Mouse (Mus musculus): ENCODE measurements around the gene Sh3gl1. TPM values are rescaled to one million over a fixed set of nuclear protein-coding genes. Genes with fewer than 3 reads are reported as not detected.

Gene Sh3gl1
- total and polyA plus RNA-seq, 3 experiments = 41.0 to 78.4 TPM; not detected in 1

- no peaks in the 10 kb centered on the region for H3K36me3 ChIP-seq (ENCODE audit: control insufficient read depth in 1 of 2, insufficient read depth in 2 of 2, low read length in 2 of 2)
- H3K79me2 ChIP-seq (ENCODE audit: control insufficient read depth, insufficient read depth, low read length, poor library complexity) = no peaks in the 10 kb centered on the region
- H3K4me1 ChIP-seq (ENCODE audit: control insufficient read depth in 1 of 2, insufficient read depth in 2 of 2, low read length in 2 of 2) = no peaks in the 10 kb centered on the region
- H3K4me3 ChIP-seq (ENCODE audit: control insufficient read depth in 1 of 2, insufficient read depth in 1 of 2, low read depth in 2 of 2, low read length in 2 of 2) = no peak overlapping the region
- no peaks in the 10 kb centered on the region for H3K9me3 ChIP-seq (replicated peaks; ENCODE audit: insufficient read depth, low read length)
- H3K9ac ChIP-seq (ENCODE audit: control insufficient read depth, low read depth, low read length, poor library complexity, severe bottlenecking) = no peak overlapping the region
- H3K27ac ChIP-seq (ENCODE audit: control insufficient read depth, low read depth, low read length) = no peak overlapping the region
- TF ChIP-seq ELF1 (IDR thresholded peaks at IDR 0.05; ENCODE audit: low read depth, low read length) = no peak
- peaks cover 2 to 4% of the 10 kb centered on the region in 2 experiments; a peak in 3 of 4 replicates for H3K27me3 ChIP-seq (ENCODE audit: control insufficient read depth in 1 of 2, insufficient read depth in 2 of 2, low read length in 2 of 2)
- no peak for DNase-seq (ENCODE audit: low read depth, low spot score)
These were observed 46.0 kb downstream of the Sh3gl1 start for GRCm38 (mm10) chr17:55990278-55990898.

GRCm38 (mm10) chr17:55986030-55986961, 50.1 kb downstream of the Sh3gl1 start, which contains the start of gene Fsd1:
Fsd1 (plus strand) TSS chr17:55986509.
- Histone ChIP-seq H3K4me1 (ENCODE audit: control insufficient read depth in 1 of 2, insufficient read depth in 2 of 2, low read length in 2 of 2) (no peaks in the 10 kb centered on the region), H3K79me2 (ENCODE audit: control insufficient read depth, insufficient read depth, low read length, poor library complexity) (no peaks in the 10 kb centered on the region), H3K9ac (ENCODE audit: control insufficient read depth, low read depth, low read length, poor library complexity, severe bottlenecking) (no peak within 1 kb of the TSS), H3K36me3 (ENCODE audit: control insufficient read depth in 1 of 2, insufficient read depth in 2 of 2, low read length in 2 of 2) (no peaks in the 10 kb centered on the region), H3K27ac (ENCODE audit: control insufficient read depth, low read depth, low read length) (no peak within 1 kb of the TSS), H3K9me3 (replicated peaks; ENCODE audit: insufficient read depth, low read length) (no peaks in the 10 kb centered on the region), H3K4me3 (ENCODE audit: control insufficient read depth in 1 of 2, insufficient read depth in 1 of 2, low read depth in 2 of 2, low read length in 2 of 2) (no peak within 1 kb of the TSS), H3K27me3 (ENCODE audit: control insufficient read depth in 1 of 2, insufficient read depth in 2 of 2, low read length in 2 of 2) (peaks cover 0 to 1% of the 10 kb centered on the region in 2 experiments; a peak in 1 of 4 replicates)
- DNase-seq (ENCODE audit: low read depth, low spot score) = no peak
- no peak for TF ChIP-seq ZC3H11A (IDR thresholded peaks at IDR 0.05; ENCODE audit: low read depth, low read length)
- TF ChIP-seq ZKSCAN1 (IDR thresholded peaks at IDR 0.05; ENCODE audit: low read depth, low read length) = no peak
- no peak for TF ChIP-seq UBTF (IDR thresholded peaks at IDR 0.05; ENCODE audit: borderline replicate concordance, insufficient read depth, low read depth, low read length)
- TF ChIP-seq CHD2 (IDR thresholded peaks at IDR 0.05; ENCODE audit: low read length) = no peak
- TF ChIP-seq TBP (IDR thresholded peaks at IDR 0.05; ENCODE audit: low read depth, low read length) = no peak

GRCm38 (mm10) chr17:55977301-55977700, 59.1 kb downstream of the Sh3gl1 start:
- no peaks in the 10 kb centered on the region; a peak in 1 of 4 replicates for H3K27me3 ChIP-seq (ENCODE audit: control insufficient read depth in 1 of 2, insufficient read depth in 2 of 2, low read length in 2 of 2)
- H3K4me1 ChIP-seq (ENCODE audit: control insufficient read depth in 1 of 2, insufficient read depth in 2 of 2, low read length in 2 of 2) = no peaks in the 10 kb centered on the region
- TF ChIP-seq E2F4 (IDR thresholded peaks at IDR 0.05; ENCODE audit: borderline replicate concordance, low read depth, low read length) (no peak), MAZ (IDR thresholded peaks at IDR 0.05; ENCODE audit: low read depth, low read length) (no peak), NELFE (IDR thresholded peaks at IDR 0.05; ENCODE audit: low read depth, low read length) (no peak), HCFC1 (IDR thresholded peaks at IDR 0.05; ENCODE audit: low read depth, low read length) (no peak), RCOR1 (IDR thresholded peaks at IDR 0.05; ENCODE audit: low read depth, low read length) (no peak), MYC (IDR thresholded peaks at IDR 0.05; ENCODE audit: low read depth, low read length) (no peak), UBTF (IDR thresholded peaks at IDR 0.05; ENCODE audit: borderline replicate concordance, insufficient read depth, low read depth, low read length) (no peak), MEF2A (IDR thresholded peaks at IDR 0.05; ENCODE audit: extremely low read depth, insufficient replicate concordance, low read depth, low read length, poor library complexity, severe bottlenecking) (no peak), GABPA (IDR thresholded peaks at IDR 0.05; ENCODE audit: low read depth, low read length) (no peak), GATA1 (IDR thresholded peaks at IDR 0.05; ENCODE audit: low read depth, low read length) (no peak), CHD2 (IDR thresholded peaks at IDR 0.05; ENCODE audit: low read length) (no peak), MYB (IDR thresholded peaks at IDR 0.05; ENCODE audit: low read depth, low read length) (no peak), MXI1 (IDR thresholded peaks at IDR 0.05; ENCODE audit: low read depth, low read length) (no peak), ZNF384 (IDR thresholded peaks at IDR 0.05; ENCODE audit: low read depth, low read length) (no peak), TAL1 (IDR thresholded peaks at IDR 0.05; ENCODE audit: low read length) (no peak), JUND (IDR thresholded peaks at IDR 0.05; ENCODE audit: low read depth, low read length) (no peak), MAFK (IDR thresholded peaks at IDR 0.05; ENCODE audit: borderline replicate concordance, low read depth, low read length) (no peak), EP300 (IDR thresholded peaks at IDR 0.05; ENCODE audit: low read depth in 1 of 2, low read length in 2 of 2) (no peak)

More at GRCm38 (mm10) chr17:55977301-55977700, 59.1 kb downstream of the Sh3gl1 start:
- Histone ChIP-seq H3K9ac (ENCODE audit: control insufficient read depth, low read depth, low read length, poor library complexity, severe bottlenecking) (no peak overlapping the region), H3K27ac (ENCODE audit: control insufficient read depth, low read depth, low read length) (no peak overlapping the region), H3K9me3 (replicated peaks; ENCODE audit: insufficient read depth, low read length) (no peaks in the 10 kb centered on the region), H3K79me2 (ENCODE audit: control insufficient read depth, insufficient read depth, low read length, poor library complexity) (no peaks in the 10 kb centered on the region), H3K36me3 (ENCODE audit: control insufficient read depth in 1 of 2, insufficient read depth in 2 of 2, low read length in 2 of 2) (no peaks in the 10 kb centered on the region), H3K4me3 (ENCODE audit: control insufficient read depth in 1 of 2, insufficient read depth in 1 of 2, low read depth in 2 of 2, low read length in 2 of 2) (no peak overlapping the region)
- DNase-seq (ENCODE audit: low read depth, low spot score) = no peak
